Mouse (Mus musculus): ENCODE data around the gene Acvr2b. TPM values are rescaled to one million over a fixed set of nuclear protein-coding genes. Genes with fewer than 3 reads are reported as not detected.

Gene Acvr2b
- polyA plus RNA-seq (2021; fragmentation: Nextera tagmentation): 3.0 and 4.4 TPM in 2 replicates
- long read RNA-seq, experiment 1, partial matches to known transcripts: 0 of 4 reads
- long read RNA-seq, experiment 1, other reads (novel, unspliced or antisense): 2 of 4 reads
- long read RNA-seq, experiment 2, transcript Acvr2b-205 (11 exons, 3,175 nt): major isoform, 7 of 14 reads
- long read RNA-seq, experiment 2, partial matches to known transcripts: 1 of 14 reads
- long read RNA-seq, experiment 2, other reads (novel, unspliced or antisense): 5 of 14 reads

DNA sequence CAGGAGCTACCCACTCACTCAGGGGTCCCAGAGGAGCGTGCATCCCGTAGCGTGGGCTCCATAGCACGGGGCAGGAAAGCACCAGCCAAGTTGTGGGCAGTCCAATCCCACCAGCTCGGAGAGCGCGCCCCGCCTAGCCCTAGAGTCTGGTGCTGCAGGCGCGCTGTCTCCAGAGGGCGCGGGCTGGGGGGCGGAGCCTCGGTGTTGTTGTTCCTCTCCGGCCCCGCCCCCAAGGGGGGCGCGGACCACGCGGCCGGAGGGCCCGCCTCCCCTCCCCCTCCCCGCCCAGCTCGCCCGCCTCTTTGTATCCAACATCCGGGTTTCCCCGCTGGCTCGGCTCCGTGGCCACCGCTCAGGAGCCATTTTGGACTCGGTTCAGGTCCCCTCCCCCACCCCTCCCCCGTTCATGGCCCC lies at the start of gene Acvr2b:
TSS of gene Acvr2b (plus strand) at position 318 of the 414 bp plus-strand sequence.

DNA sequence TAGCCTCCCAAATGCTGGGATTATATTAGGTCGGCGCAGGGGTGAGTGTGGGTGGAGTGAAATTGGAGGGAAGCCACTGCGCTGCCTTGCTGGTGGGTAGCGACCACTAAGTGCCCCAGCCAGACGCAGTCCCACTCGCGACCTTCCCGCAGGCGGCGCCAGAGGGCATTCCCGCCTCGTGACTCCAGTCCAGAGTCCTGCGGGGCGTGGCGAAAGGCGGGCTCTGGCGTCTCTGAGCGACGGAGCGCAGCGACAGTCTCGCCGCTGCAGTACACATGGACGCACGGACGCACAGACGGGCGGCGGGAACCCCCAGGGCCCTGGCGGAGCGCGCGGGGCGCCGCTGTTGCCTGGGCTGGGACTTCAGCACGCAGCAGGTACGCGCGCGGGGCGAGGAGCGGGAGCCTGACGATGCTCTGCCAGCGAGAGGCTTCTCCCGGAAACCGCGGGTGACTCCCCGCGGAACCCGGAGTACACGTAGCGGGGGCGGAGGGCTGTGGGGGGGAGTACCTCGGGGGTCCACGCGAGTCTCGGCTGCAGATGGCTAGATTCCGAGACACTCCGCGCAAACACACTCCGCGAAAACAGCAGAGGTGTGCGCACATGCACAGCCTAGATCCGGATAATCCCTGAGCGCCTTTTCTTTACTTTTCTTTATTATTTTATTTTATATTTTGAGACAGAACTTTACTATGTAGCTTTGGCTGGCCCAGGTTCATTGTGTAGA lies 44.4 kb upstream of the Acvr2b start, which contains the start of gene Xylb:
TSS of gene Xylb (plus strand) at position 51 of the 727 bp plus-strand sequence.

DNA sequence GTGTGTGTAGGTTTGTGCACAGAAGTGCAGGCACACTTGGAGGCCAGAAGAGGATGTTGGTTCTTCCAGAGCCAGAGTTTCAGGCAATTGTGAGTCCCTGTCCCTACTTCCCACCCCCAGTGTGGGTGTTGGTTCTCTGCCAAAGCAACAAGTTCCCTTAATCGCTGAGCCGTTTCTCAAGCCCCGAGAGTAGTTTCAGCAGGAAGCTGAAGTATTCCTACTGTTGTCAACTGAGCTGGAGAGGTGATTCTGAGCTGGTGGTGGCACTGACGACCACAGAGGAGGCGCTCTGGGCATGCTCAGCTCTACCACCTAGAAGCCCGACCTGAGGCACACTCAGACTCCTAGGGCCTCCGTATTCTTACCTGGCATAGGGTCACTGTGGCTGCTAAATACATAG lies 36.6 kb upstream of the Acvr2b start, which contains the start of gene Slc22a14:
TSS of gene Slc22a14 (minus strand) at position 270 of the 400 bp plus-strand sequence.

DNA sequence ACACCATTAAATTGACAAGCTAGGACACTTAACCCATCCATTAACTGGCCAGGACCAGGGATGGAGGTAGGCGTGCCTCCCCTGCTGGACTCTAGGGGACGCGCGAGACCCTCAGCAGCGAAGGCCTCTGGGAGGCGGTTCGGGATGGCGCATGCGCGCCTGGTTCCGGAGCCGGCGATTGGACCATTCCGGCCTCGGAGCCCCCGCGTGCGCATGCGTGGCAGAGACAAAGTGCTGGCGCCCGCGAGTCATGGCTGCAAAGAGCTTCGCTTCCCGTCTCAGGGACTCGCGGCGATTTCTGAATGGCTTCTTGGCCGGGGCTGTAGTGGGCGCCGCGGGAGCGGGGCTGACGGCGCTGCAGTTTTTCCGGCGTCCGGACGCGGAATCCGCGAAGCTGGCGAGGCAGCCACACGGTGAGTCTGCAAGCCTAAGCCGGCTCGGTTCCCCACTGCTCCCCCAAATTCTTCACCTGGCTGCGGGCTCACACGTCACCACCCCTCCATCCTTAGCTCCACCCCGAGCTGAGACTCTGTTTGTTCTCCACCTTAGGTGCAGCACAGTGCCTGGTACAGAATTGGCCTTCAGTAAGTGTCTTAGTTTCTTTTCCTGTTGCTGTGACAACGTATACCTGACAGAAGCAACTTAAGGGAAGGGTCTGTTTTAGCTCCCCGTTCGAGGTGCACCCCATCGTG lies 43.0 kb downstream of the Acvr2b start, which contains the start of gene Exog:
TSS of gene Exog (plus strand) at position 206 of the 692 bp plus-strand sequence.

Other genes with a start within 250 kb of the Acvr2b start
- gene Acaa1b, start 245.0 kb upstream of the Acvr2b start, polyA plus RNA-seq (2021; fragmentation: Nextera tagmentation): 0.83 and 1.2 TPM in 2 replicates
- gene Gm47289, start 243.0 kb upstream of the Acvr2b start, polyA plus RNA-seq (2021; fragmentation: Nextera tagmentation): not detected in 2 replicates
- gene Slc22a13, start 193.0 kb upstream of the Acvr2b start, polyA plus RNA-seq (2021; fragmentation: Nextera tagmentation): not detected in 2 replicates
- gene Oxsr1, start 79.7 kb upstream of the Acvr2b start, polyA plus RNA-seq (2021; fragmentation: Nextera tagmentation): 1.9 and 3.2 TPM in 2 replicates
- gene Acaa1a, start 62.4 kb upstream of the Acvr2b start, polyA plus RNA-seq (2021; fragmentation: Nextera tagmentation): 121 and 122 TPM in 2 replicates
- gene Myd88, start 60.7 kb upstream of the Acvr2b start, polyA plus RNA-seq (2021; fragmentation: Nextera tagmentation): 5.0 and 5.9 TPM in 2 replicates
- 2.2 and 3.4 TPM in 2 replicates for gene Xylb, start 44.7 kb upstream of the Acvr2b start, polyA plus RNA-seq (2021; fragmentation: Nextera tagmentation)
- gene Slc22a14, start 36.6 kb upstream of the Acvr2b start, polyA plus RNA-seq (2021; fragmentation: Nextera tagmentation): not detected in 2 replicates
- gene Exog, start 42.8 kb downstream of the Acvr2b start, polyA plus RNA-seq (2021; fragmentation: Nextera tagmentation): 19.3 and 20.5 TPM in 2 replicates
- gene Scn5a, start 176.9 kb downstream of the Acvr2b start, polyA plus RNA-seq (2021; fragmentation: Nextera tagmentation): 0.45 and 0.55 TPM in 2 replicates

Measured in layer of hippocampus, adult 6 months (tissue).